Mouse (Mus musculus): ENCODE results near the gene Olfr826. TPM values are rescaled to one million over a fixed set of nuclear protein-coding genes. Genes with fewer than 3 reads are reported as not detected.
"Not testable (repeated sequence)": the region's sequence is repeated elsewhere in the genome, so short reads cannot be mapped to it uniquely, and the experiment has no call there.

Gene Olfr826
- total and polyA plus RNA-seq, 2 experiments from 2014 or later: not detected

DNA sequence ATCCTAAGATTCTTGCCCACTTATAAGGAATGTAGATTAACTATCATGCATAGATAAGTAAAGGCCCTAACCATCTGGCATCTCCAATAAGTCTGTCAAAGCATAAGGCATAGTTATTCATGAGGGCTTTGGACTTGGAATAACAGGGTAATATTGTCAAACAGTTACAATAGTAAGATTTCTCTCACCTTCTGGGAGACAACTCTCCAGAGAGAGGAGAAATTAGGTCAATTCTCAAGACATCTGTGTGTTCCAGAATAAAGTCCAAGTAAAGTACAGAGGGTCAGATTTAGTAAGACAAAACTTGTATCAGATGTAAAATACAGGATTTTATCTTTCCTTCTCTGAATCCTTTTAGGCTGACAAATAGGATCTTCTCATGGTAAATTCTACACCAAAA is 17.3 kb downstream of the Olfr826 start, which contains the start of gene Olfr825:
TSS of gene Olfr825 (minus strand) at position 101 of the 400 bp plus-strand sequence.
- Histone ChIP-seq H3K9ac (replicated peaks; ENCODE audit: low read depth, low read length) (no peak within 1 kb of the TSS), H3K9me3 (replicated peaks; ENCODE audit: control insufficient read depth, low read length) (no peaks in the 10 kb centered on the region), H3K36me3 (replicated peaks; ENCODE audit: control insufficient read depth, insufficient read depth, low read length) (no peaks in the 10 kb centered on the region), H3K4me1 (ENCODE audit: control insufficient read depth, insufficient read depth) (no peaks in the 10 kb centered on the region), H3K4me2 (ENCODE audit: low read depth, low read length) (no peak within 1 kb of the TSS), H3K27me3 (ENCODE audit: control insufficient read depth, insufficient read depth, low read length) (no peaks in the 10 kb centered on the region), H3K4me3 (ENCODE audit: low read depth, low read length) (no peak within 1 kb of the TSS), H3K27ac (ENCODE audit: low read depth) (no peak within 1 kb of the TSS)
- DNase-seq (ENCODE audit: low spot score) (no peak), ATAC-seq (ENCODE audit: insufficient read depth, low read depth) (no peak)
- TF ChIP-seq EP300 (IDR thresholded peaks at IDR 0.05; ENCODE audit: low read depth) (no peak), CTCF (IDR thresholded peaks at IDR 0.05; ENCODE audit: low read depth) (no peak)

DNA sequence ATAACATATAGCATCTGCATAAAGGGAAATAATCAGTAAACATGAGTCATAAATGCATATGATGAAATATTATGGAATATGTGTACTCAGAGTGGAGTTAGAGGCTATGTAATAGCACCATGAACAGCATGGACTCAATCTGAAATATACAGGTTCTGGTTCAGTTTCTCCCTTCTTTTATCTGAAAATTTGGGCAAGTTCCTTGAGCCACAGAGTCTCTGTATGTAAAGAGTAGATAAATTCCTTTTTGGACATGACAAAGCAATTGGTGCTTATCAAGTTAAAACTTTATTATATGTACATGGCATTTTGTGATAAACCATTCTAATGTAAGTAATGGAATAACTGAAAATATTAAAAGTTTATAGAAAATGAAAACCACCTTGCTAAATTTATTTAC is 18.8 kb downstream of the Olfr826 start:
- Histone ChIP-seq H3K9me3 (replicated peaks; ENCODE audit: control insufficient read depth, low read length) (no peaks in the 10 kb centered on the region), H3K4me1 (ENCODE audit: control insufficient read depth, insufficient read depth) (no peaks in the 10 kb centered on the region), H3K27me3 (ENCODE audit: control insufficient read depth, insufficient read depth, low read length) (no peaks in the 10 kb centered on the region), H3K4me3 (ENCODE audit: low read depth, low read length) (no peak overlapping the region), H3K4me2 (ENCODE audit: low read depth, low read length) (no peak overlapping the region), H3K27ac (ENCODE audit: low read depth) (no peak overlapping the region), H3K9ac (replicated peaks; ENCODE audit: low read depth, low read length) (no peak overlapping the region), H3K36me3 (replicated peaks; ENCODE audit: control insufficient read depth, insufficient read depth, low read length) (no peaks in the 10 kb centered on the region)
- ATAC-seq (ENCODE audit: insufficient read depth, low read depth): no peak
- TF ChIP-seq EP300 (IDR thresholded peaks at IDR 0.05; ENCODE audit: low read depth) (no peak), CTCF (IDR thresholded peaks at IDR 0.05; ENCODE audit: low read depth) (no peak)
- DNase-seq (ENCODE audit: low spot score): no peak

DNA sequence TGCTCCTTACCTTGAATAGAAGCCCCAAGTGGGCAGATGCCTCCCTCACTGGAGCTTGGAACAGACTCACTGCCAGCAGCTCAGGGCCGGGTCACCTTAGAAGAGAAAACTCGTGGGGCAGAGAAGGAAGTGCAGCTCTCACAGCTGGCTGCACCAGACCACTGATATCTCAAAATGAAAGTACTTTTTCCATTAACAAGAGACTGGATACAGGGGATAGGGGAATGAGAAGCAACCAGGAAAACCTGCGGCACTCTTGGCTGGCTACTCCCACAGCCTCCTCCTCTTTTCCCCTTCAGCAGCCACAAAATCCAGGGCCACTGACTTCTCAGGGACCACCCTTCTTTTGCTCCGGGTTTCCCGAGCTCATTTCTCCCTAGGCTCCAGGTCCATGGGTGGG is 39.9 kb downstream of the Olfr826 start:
- TF ChIP-seq EP300 (IDR thresholded peaks at IDR 0.05; ENCODE audit: low read depth) (no peak), CTCF (IDR thresholded peaks at IDR 0.05; ENCODE audit: low read depth) (no peak)
- no peak for ATAC-seq (ENCODE audit: insufficient read depth, low read depth)
- Histone ChIP-seq H3K4me1 (ENCODE audit: control insufficient read depth, insufficient read depth) (no peaks in the 10 kb centered on the region), H3K27me3 (ENCODE audit: control insufficient read depth, insufficient read depth, low read length) (no peaks in the 10 kb centered on the region), H3K9me3 (replicated peaks; ENCODE audit: control insufficient read depth, low read length) (no peaks in the 10 kb centered on the region), H3K27ac (ENCODE audit: low read depth) (no peak overlapping the region), H3K4me3 (ENCODE audit: low read depth, low read length) (no peak overlapping the region), H3K4me2 (ENCODE audit: low read depth, low read length) (no peak overlapping the region), H3K36me3 (replicated peaks; ENCODE audit: control insufficient read depth, insufficient read depth, low read length) (no peaks in the 10 kb centered on the region), H3K9ac (replicated peaks; ENCODE audit: low read depth, low read length) (no peak overlapping the region)
- DNase-seq (ENCODE audit: low spot score): no peak
- 67% methylated on average over 5 of the region's 5 CpGs for WGBS

DNA sequence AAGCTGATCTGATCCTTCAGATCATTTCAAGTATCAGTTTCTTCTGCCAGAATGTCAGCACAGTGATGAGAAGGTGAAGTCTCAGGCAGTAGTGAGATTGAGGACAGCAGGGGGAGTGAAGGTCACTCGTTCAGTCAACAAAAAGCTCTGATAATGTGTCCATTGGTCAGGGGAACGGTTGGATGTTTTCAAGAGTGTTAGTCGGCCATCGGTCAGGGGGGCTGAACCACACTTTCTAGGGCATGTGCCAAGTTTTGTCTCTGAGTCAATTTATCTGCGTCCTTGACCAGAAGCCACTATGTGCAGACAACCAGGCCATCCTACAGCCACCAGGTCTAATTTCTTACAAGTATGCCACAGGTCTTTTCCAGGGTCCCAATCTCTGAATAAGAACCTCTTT is 41.5 kb downstream of the Olfr826 start:
- H3K4me3 ChIP-seq (ENCODE audit: low read depth, low read length); H3K4me2 ChIP-seq (ENCODE audit: low read depth, low read length); H3K9me3 ChIP-seq (replicated peaks; ENCODE audit: control insufficient read depth, low read length); H3K36me3 ChIP-seq (replicated peaks; ENCODE audit: control insufficient read depth, insufficient read depth, low read length); H3K9ac ChIP-seq (replicated peaks; ENCODE audit: low read depth, low read length); DNase-seq (ENCODE audit: low spot score); H3K4me1 ChIP-seq (ENCODE audit: control insufficient read depth, insufficient read depth); H3K27me3 ChIP-seq (ENCODE audit: control insufficient read depth, insufficient read depth, low read length); H3K27ac ChIP-seq (ENCODE audit: low read depth); ATAC-seq (ENCODE audit: insufficient read depth, low read depth): not testable (repeated sequence)
- 53% methylated on average over 5 of the region's 5 CpGs for WGBS

DNA sequence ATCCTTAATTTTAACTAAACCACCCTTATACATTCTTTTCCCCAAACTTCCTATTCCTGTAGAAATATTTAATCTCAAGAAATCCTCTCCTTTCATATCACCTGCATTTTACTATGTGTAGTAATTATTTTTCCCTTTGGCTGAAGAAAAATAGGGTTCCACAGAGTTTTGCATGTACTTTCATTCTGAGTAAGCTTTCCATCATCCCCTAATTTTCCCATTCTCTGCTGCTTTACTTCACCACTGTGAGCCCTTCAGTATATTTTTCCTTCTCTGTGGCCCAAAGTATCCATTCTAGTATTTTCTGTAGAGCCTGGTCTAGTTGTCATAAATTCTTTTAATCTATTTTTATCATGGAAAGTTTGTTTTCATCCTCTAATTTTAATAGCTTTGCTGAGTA is 49.2 kb downstream of the Olfr826 start:
- no peak for TF ChIP-seq EP300 (IDR thresholded peaks at IDR 0.05; ENCODE audit: low read depth)
- TF ChIP-seq CTCF (IDR thresholded peaks at IDR 0.05; ENCODE audit: low read depth): no peak
- Histone ChIP-seq H3K4me1 (ENCODE audit: control insufficient read depth, insufficient read depth) (no peaks in the 10 kb centered on the region), H3K9me3 (replicated peaks; ENCODE audit: control insufficient read depth, low read length) (no peaks in the 10 kb centered on the region), H3K4me2 (ENCODE audit: low read depth, low read length) (no peak overlapping the region), H3K27me3 (ENCODE audit: control insufficient read depth, insufficient read depth, low read length) (no peaks in the 10 kb centered on the region), H3K9ac (replicated peaks; ENCODE audit: low read depth, low read length) (no peak overlapping the region), H3K36me3 (replicated peaks; ENCODE audit: control insufficient read depth, insufficient read depth, low read length) (no peaks in the 10 kb centered on the region), H3K4me3 (ENCODE audit: low read depth, low read length) (no peak overlapping the region), H3K27ac (ENCODE audit: low read depth) (no peak overlapping the region)
- no peak for ATAC-seq (ENCODE audit: insufficient read depth, low read depth)
- DNase-seq (ENCODE audit: low spot score): no peak

DNA sequence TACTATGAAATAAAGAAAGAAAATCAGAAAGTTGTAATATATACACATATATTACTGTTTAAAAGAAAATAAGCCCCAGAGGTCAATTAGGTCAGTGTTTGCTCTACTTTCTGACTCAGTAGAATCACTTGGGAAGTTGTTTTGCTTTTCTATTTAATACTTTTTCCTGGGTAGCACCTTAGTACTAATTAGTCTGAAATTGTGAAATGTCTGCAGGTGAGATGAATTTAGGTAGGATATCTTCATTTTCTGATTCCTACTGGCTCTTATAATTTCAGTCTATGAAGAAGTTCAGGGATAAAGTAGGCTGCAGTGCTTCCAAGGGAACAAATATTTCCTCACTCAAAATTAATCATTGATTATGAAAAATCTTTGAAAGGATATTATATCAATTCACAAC is 54.1 kb downstream of the Olfr826 start, which contains the start of gene Olfr824:
TSS of gene Olfr824 (minus strand) at position 101 of the 400 bp plus-strand sequence.
- H3K4me2 ChIP-seq (ENCODE audit: low read depth, low read length); H3K27ac ChIP-seq (ENCODE audit: low read depth); H3K4me1 ChIP-seq (ENCODE audit: control insufficient read depth, insufficient read depth); H3K9ac ChIP-seq (replicated peaks; ENCODE audit: low read depth, low read length); H3K4me3 ChIP-seq (ENCODE audit: low read depth, low read length); ATAC-seq (ENCODE audit: insufficient read depth, low read depth); H3K9me3 ChIP-seq (replicated peaks; ENCODE audit: control insufficient read depth, low read length); H3K36me3 ChIP-seq (replicated peaks; ENCODE audit: control insufficient read depth, insufficient read depth, low read length); H3K27me3 ChIP-seq (ENCODE audit: control insufficient read depth, insufficient read depth, low read length); DNase-seq (ENCODE audit: low spot score): not testable (repeated sequence)

Other genes starting within 250 kb of the Olfr826 start
- not detected in 2 replicates for gene Olfr818, start 235.1 kb downstream of the Olfr826 start, total RNA-seq (2014; rRNA removed; ENCODE audit: low replicate concordance)
- gene Olfr818, start 235.1 kb downstream of the Olfr826 start, polyA plus RNA-seq (2015; fragmentation: Nextera tagmentation; extraction: Ambion mirVana): not detected in 2 replicates
- not detected in 2 replicates for gene Olfr819, start 216.9 kb downstream of the Olfr826 start, total RNA-seq (2014; rRNA removed; ENCODE audit: low replicate concordance)
- gene Olfr819, start 216.9 kb downstream of the Olfr826 start, polyA plus RNA-seq (2015; fragmentation: Nextera tagmentation; extraction: Ambion mirVana): not detected in 2 replicates
- not detected in 2 replicates for gene Olfr247, start 208.0 kb downstream of the Olfr826 start, total RNA-seq (2014; rRNA removed; ENCODE audit: low replicate concordance)
- not detected in 2 replicates for gene Olfr247, start 208.0 kb downstream of the Olfr826 start, polyA plus RNA-seq (2015; fragmentation: Nextera tagmentation; extraction: Ambion mirVana)
- gene Gm10310, start 199.1 kb downstream of the Olfr826 start, total RNA-seq (2014; rRNA removed; ENCODE audit: low replicate concordance): not detected in 2 replicates
- gene Gm10310, start 199.1 kb downstream of the Olfr826 start, polyA plus RNA-seq (2015; fragmentation: Nextera tagmentation; extraction: Ambion mirVana): not detected in 2 replicates
- gene Olfr820, start 171.6 kb downstream of the Olfr826 start, total RNA-seq (2014; rRNA removed; ENCODE audit: low replicate concordance): not detected in 2 replicates
- gene Olfr820, start 171.6 kb downstream of the Olfr826 start, polyA plus RNA-seq (2015; fragmentation: Nextera tagmentation; extraction: Ambion mirVana): not detected in 2 replicates
- not detected in 2 replicates for gene Olfr821, start 153.8 kb downstream of the Olfr826 start, total RNA-seq (2014; rRNA removed; ENCODE audit: low replicate concordance)
- not detected in 2 replicates for gene Olfr821, start 153.8 kb downstream of the Olfr826 start, polyA plus RNA-seq (2015; fragmentation: Nextera tagmentation; extraction: Ambion mirVana)
- not detected in 2 replicates for gene Olfr822, start 113.0 kb downstream of the Olfr826 start, total RNA-seq (2014; rRNA removed; ENCODE audit: low replicate concordance)
- not detected in 2 replicates for gene Olfr822, start 113.0 kb downstream of the Olfr826 start, polyA plus RNA-seq (2015; fragmentation: Nextera tagmentation; extraction: Ambion mirVana)
- gene Olfr823, start 68.8 kb downstream of the Olfr826 start, total RNA-seq (2014; rRNA removed; ENCODE audit: low replicate concordance): not detected in 2 replicates
- gene Olfr823, start 68.8 kb downstream of the Olfr826 start, polyA plus RNA-seq (2015; fragmentation: Nextera tagmentation; extraction: Ambion mirVana): not detected in 2 replicates
- gene Olfr824, start 54.2 kb downstream of the Olfr826 start, total RNA-seq (2014; rRNA removed; ENCODE audit: low replicate concordance): not detected in 2 replicates
- not detected in 2 replicates for gene Olfr824, start 54.2 kb downstream of the Olfr826 start, polyA plus RNA-seq (2015; fragmentation: Nextera tagmentation; extraction: Ambion mirVana)
- gene Olfr825, start 17.4 kb downstream of the Olfr826 start, total RNA-seq (2014; rRNA removed; ENCODE audit: low replicate concordance): not detected in 2 replicates
- not detected in 2 replicates for gene Olfr825, start 17.4 kb downstream of the Olfr826 start, polyA plus RNA-seq (2015; fragmentation: Nextera tagmentation; extraction: Ambion mirVana)
- not detected in 2 replicates for gene Olfr827, start 30.2 kb upstream of the Olfr826 start, total RNA-seq (2014; rRNA removed; ENCODE audit: low replicate concordance)
- gene Olfr827, start 30.2 kb upstream of the Olfr826 start, polyA plus RNA-seq (2015; fragmentation: Nextera tagmentation; extraction: Ambion mirVana): not detected in 2 replicates
- not detected in 2 replicates for gene Neurod4, start 96.1 kb upstream of the Olfr826 start, total RNA-seq (2014; rRNA removed; ENCODE audit: low replicate concordance)
- not detected in 2 replicates for gene Neurod4, start 96.1 kb upstream of the Olfr826 start, polyA plus RNA-seq (2015; fragmentation: Nextera tagmentation; extraction: Ambion mirVana)
- gene Tespa1, start 138.7 kb upstream of the Olfr826 start, total RNA-seq (2014; rRNA removed; ENCODE audit: low replicate concordance): 3.4 TPM in 1 of 2 replicates, not detected in the other
- 0.10 TPM in 1 of 2 replicates, not detected in the other for gene Tespa1, start 138.7 kb upstream of the Olfr826 start, polyA plus RNA-seq (2015; fragmentation: Nextera tagmentation; extraction: Ambion mirVana)
- not detected in 2 replicates for gene Vmn2r84, start 210.1 kb upstream of the Olfr826 start, total RNA-seq (2014; rRNA removed; ENCODE audit: low replicate concordance)
- gene Vmn2r84, start 210.1 kb upstream of the Olfr826 start, polyA plus RNA-seq (2015; fragmentation: Nextera tagmentation; extraction: Ambion mirVana): not detected in 2 replicates
- not detected in 2 replicates for gene Vmn2r85, start 245.5 kb upstream of the Olfr826 start, total RNA-seq (2014; rRNA removed; ENCODE audit: low replicate concordance)
- not detected in 2 replicates for gene Vmn2r85, start 245.5 kb upstream of the Olfr826 start, polyA plus RNA-seq (2015; fragmentation: Nextera tagmentation; extraction: Ambion mirVana)